Mouse (Mus musculus) MEL (cell line): ENCODE results near the gene Cd47. TPM values are rescaled to one million over a fixed set of nuclear protein-coding genes. Genes with fewer than 3 reads are reported as not detected.

Experiments used
- DNase-seq: peaks from one replicate; pipeline ENCODE4 v3.0.0; 2011; ENCODE audit warnings: low read depth, low spot score
- H3K27ac ChIP-seq: 2 replicates; pipeline ENCODE4 v1.5.1; 2012; ENCODE audit warnings: low read depth, mild to moderate bottlenecking, control low read depth, low read length, moderate library complexity; ENCODE audit not compliant: control insufficient read depth
- H3K27me3 ChIP-seq, 2 experiments: fragments of 150-350 bp in 1 of 2; sonication (generic) in 1 of 2; 2 replicates each; pipeline ENCODE4 v1.6.1; 2012; ENCODE audit warnings: low read length in 2 of 2, mild to moderate bottlenecking in 2 of 2, improper control_type of control experiment in 1 of 2, moderate library complexity in 1 of 2; ENCODE audit not compliant: insufficient read depth in 2 of 2, control insufficient read depth in 1 of 2
- H3K36me3 ChIP-seq, 2 experiments: 2 replicates each; pipeline ENCODE4 v1.6.1; 2012 to 2014; ENCODE audit warnings: low read length in 2 of 2, improper control_type of control experiment in 1 of 2, inconsistent platforms in 1 of 2, mild to moderate bottlenecking in 1 of 2; ENCODE audit not compliant: insufficient read depth in 2 of 2, control insufficient read depth in 1 of 2
- H3K4me1 ChIP-seq, 2 experiments: fragments of 150-350 bp in 1 of 2; sonication (generic) in 1 of 2; 2 replicates each; pipeline ENCODE4 v1.6.1; 2012; ENCODE audit warnings: low read length in 2 of 2, improper control_type of control experiment in 1 of 2, mild to moderate bottlenecking in 1 of 2; ENCODE audit not compliant: insufficient read depth in 2 of 2, control insufficient read depth in 1 of 2
- H3K4me3 ChIP-seq, 2 experiments: fragments of 150-350 bp in 1 of 2; sonication (generic) in 1 of 2; 2 replicates each; pipeline ENCODE4 v1.5.1; 2012; ENCODE audit warnings: low read depth in 2 of 2, low read length in 2 of 2, mild to moderate bottlenecking in 2 of 2, moderate library complexity in 2 of 2, control low read depth in 1 of 2, improper control_type of control experiment in 1 of 2; ENCODE audit not compliant: control insufficient read depth in 1 of 2, insufficient read depth in 1 of 2
- H3K79me2 ChIP-seq: 2 replicates; pipeline ENCODE4 v1.6.1; 2012; ENCODE audit warnings: mild to moderate bottlenecking, low read length, moderate library complexity; ENCODE audit not compliant: control insufficient read depth, poor library complexity, insufficient read depth
- H3K9ac ChIP-seq: 2 replicates; pipeline ENCODE4 v1.6.1; 2012; ENCODE audit warnings: low read depth, mild to moderate bottlenecking, control low read depth, low read length, moderate library complexity; ENCODE audit not compliant: control insufficient read depth, poor library complexity, severe bottlenecking
- H3K9me3 ChIP-seq: fragments of 150-350 bp; sonication (generic); replicated peaks from 2 replicates; pipeline ENCODE4 v1.6.1; 2012; ENCODE audit warnings: mild to moderate bottlenecking, low read length, improper control_type of control experiment, moderate library complexity; ENCODE audit not compliant: insufficient read depth
- BHLHE40 ChIP-seq: IDR thresholded peaks from 2 replicates; pipeline ENCODE4 v1.6.1; 2012; ENCODE audit warnings: low read depth, mild to moderate bottlenecking, inconsistent platforms, low read length, improper control_type of control experiment, borderline replicate concordance
- CHD2 ChIP-seq: IDR thresholded peaks from 2 replicates; pipeline ENCODE4 v1.6.1; 2011; ENCODE audit warnings: low read length, improper control_type of control experiment
- ELF1 ChIP-seq: IDR thresholded peaks from 2 replicates; pipeline ENCODE4 v1.6.1; 2014; ENCODE audit warnings: low read depth, mild to moderate bottlenecking, inconsistent platforms, low read length, improper control_type of control experiment, moderate library complexity
- ETS1 ChIP-seq: IDR thresholded peaks from 2 replicates; pipeline ENCODE4 v1.6.1; 2012; ENCODE audit warnings: low read depth, mild to moderate bottlenecking, inconsistent platforms, low read length, improper control_type of control experiment, moderate library complexity
- GABPA ChIP-seq: IDR thresholded peaks from 2 replicates; pipeline ENCODE4 v1.6.1; 2012; ENCODE audit warnings: low read depth, mild to moderate bottlenecking, inconsistent platforms, low read length, improper control_type of control experiment, moderate library complexity
- GATA1 ChIP-seq: IDR thresholded peaks from 2 replicates; pipeline ENCODE4 v1.6.1; 2011; ENCODE audit warnings: low read depth, low read length, improper control_type of control experiment
- HCFC1 ChIP-seq: IDR thresholded peaks from 2 replicates; pipeline ENCODE4 v1.6.1; 2012; ENCODE audit warnings: low read depth, mild to moderate bottlenecking, inconsistent platforms, low read length, improper control_type of control experiment, moderate library complexity
- MAFK ChIP-seq: IDR thresholded peaks from 2 replicates; pipeline ENCODE4 v1.6.1; 2011; ENCODE audit warnings: low read depth, mild to moderate bottlenecking, low read length, improper control_type of control experiment, borderline replicate concordance
- MAZ ChIP-seq: IDR thresholded peaks from 2 replicates; pipeline ENCODE4 v1.6.1; 2012; ENCODE audit warnings: low read depth, mild to moderate bottlenecking, inconsistent platforms, low read length, improper control_type of control experiment
- MEF2A ChIP-seq: IDR thresholded peaks from 2 replicates; pipeline ENCODE4 v1.6.1; 2014; ENCODE audit warnings: low read depth, mild to moderate bottlenecking, inconsistent platforms, low read length, improper control_type of control experiment; ENCODE audit not compliant: poor library complexity, insufficient replicate concordance, severe bottlenecking; ENCODE audit errors: extremely low read depth
- MYB ChIP-seq: IDR thresholded peaks from 2 replicates; pipeline ENCODE4 v1.6.1; 2011; ENCODE audit warnings: mild to moderate bottlenecking, low read depth, low read length, improper control_type of control experiment
- MYC ChIP-seq: IDR thresholded peaks from 2 replicates; pipeline ENCODE4 v1.6.1; 2011; ENCODE audit warnings: low read depth, mild to moderate bottlenecking, low read length, improper control_type of control experiment, moderate library complexity
- POLR2AphosphoS5 ChIP-seq: IDR thresholded peaks from 2 replicates; pipeline ENCODE4 v1.6.1; 2012; ENCODE audit warnings: low read depth, borderline replicate concordance, mild to moderate bottlenecking, inconsistent platforms, low read length, moderate library complexity, mixed read lengths
- RCOR1 ChIP-seq: IDR thresholded peaks from 2 replicates; pipeline ENCODE4 v1.6.1; 2012; ENCODE audit warnings: low read depth, mild to moderate bottlenecking, inconsistent platforms, low read length, improper control_type of control experiment
- TAL1 ChIP-seq: IDR thresholded peaks from 2 replicates; pipeline ENCODE4 v1.6.1; 2012; ENCODE audit warnings: mild to moderate bottlenecking, inconsistent platforms, low read length, moderate library complexity, mixed read lengths
- TBP ChIP-seq: IDR thresholded peaks from 2 replicates; pipeline ENCODE4 v1.8.0; 2011; ENCODE audit warnings: low read depth, low read length, improper control_type of control experiment
- USF1 ChIP-seq: IDR thresholded peaks from 2 replicates; pipeline ENCODE4 v1.6.1; 2014; ENCODE audit warnings: low read depth, mild to moderate bottlenecking, inconsistent platforms, low read length, improper control_type of control experiment, moderate library complexity
- USF2 ChIP-seq, 2 experiments: IDR thresholded peaks; 2 replicates each; pipeline ENCODE4 v1.6.1; 2011 to 2012; ENCODE audit warnings: improper control_type of control experiment in 2 of 2, low read length in 2 of 2, borderline replicate concordance in 1 of 2, inconsistent platforms in 1 of 2, low read depth in 1 of 2, mild to moderate bottlenecking in 1 of 2; ENCODE audit not compliant: insufficient read depth in 1 of 2
- ZC3H11A ChIP-seq: IDR thresholded peaks from 2 replicates; pipeline ENCODE4 v1.6.1; 2012; ENCODE audit warnings: low read depth, mild to moderate bottlenecking, inconsistent platforms, low read length, improper control_type of control experiment
- ZMIZ1 ChIP-seq: IDR thresholded peaks from 2 replicates; pipeline ENCODE4 v1.6.1; 2012; ENCODE audit warnings: low read depth, mild to moderate bottlenecking, inconsistent platforms, low read length, improper control_type of control experiment, moderate library complexity
- ZNF384 ChIP-seq: IDR thresholded peaks from 2 replicates; pipeline ENCODE4 v1.6.1; 2012; ENCODE audit warnings: low read depth, mild to moderate bottlenecking, inconsistent platforms, low read length, improper control_type of control experiment
- polyA plus RNA-seq, 2 experiments: library from polyadenylated mRNA; stranded (reverse) in 1 of 2; unstranded in 1 of 2; fragments of >175 nt in 1 of 2; fragments of >200 nt in 1 of 2; gene quantifications; 2 replicates each; pipeline versions ENCODE4 v1.2.1 to v1.2.4; 2012; ENCODE audit warnings: low replicate concordance in 2 of 2, low read depth in 1 of 2; ENCODE audit not compliant: insufficient read length in 2 of 2, insufficient read depth in 1 of 2, missing spikeins in 1 of 2
- total RNA-seq: library from RNA; depleted of rRNA; stranded (reverse); fragments of 300-350 nt; gene quantifications from 2 replicates; pipeline ENCODE4 v1.2.3, GENCODE M21; 2012

Cd47 gene
- total and polyA plus RNA-seq, 3 experiments: 45.9 to 57.5 (median 51.7) TPM

DNA sequence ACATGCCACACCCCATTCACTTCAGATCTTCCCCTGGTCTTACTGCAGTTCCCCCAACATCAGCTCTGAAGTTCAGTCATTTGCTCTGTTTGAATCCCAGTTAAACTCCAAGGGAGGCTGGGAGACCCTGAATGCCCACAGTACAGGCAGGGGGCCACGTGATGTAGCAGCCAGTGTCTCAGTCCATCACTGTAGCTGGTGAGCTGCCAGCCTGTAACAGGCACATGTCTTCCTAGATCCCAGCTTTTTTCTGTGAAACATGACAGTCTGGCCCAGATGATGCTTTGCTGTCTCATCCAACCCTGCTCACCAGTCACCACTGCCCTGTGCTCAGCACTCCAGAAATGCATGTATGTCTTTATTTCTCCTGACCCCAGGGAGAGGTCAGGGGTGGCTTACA, 124.6 kb downstream of the Cd47 start (continued):
- TF ChIP-seq RCOR1 (no peak), CHD2 (no peak)

DNA sequence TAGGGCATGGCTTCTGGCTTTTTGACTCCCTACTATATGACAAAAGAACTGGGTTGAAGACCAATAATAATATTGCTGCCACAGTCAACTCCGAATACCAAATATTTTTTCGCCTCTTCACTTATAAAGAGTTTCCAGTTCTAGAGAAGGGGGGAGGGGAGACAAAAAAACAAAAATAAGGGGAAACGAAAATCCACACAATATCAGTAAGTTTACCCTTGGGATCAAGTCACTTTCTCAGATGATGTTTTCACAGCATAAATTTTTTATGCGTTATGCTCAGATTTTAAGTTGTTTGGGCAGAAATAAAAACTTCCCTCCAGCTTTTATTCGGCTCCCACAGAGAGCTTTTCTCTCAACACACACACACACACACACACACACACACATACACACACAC, 132.9 kb downstream of the Cd47 start:
- DNase-seq: no peak
- Histone ChIP-seq H3K36me3 (peaks cover 0 to 2% of the 10 kb centered on the region in 2 experiments; a peak in 1 of 4 replicates), H3K9ac (no peak overlapping the region)

DNA sequence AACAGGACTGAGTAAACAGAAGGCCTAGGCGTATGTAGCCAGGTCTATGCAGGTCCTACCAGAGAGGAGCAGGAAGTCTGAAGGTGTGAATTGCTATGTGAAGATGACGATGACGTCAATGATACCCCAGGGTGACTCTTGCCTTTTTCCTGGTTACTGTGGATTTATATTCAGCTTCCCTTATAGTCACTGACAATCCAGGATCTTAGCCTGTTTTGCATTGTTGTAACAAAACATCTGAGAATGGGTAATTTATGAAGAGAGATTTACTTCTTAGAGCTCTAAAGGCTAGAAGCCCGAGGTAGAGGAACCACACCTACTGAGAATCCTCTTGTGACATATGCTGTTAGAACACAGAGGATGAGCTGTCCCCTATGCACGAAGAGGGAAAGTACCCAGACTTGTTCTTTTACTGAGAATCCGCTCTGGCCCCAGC, 135.7 kb downstream of the Cd47 start:
- Histone ChIP-seq H3K9me3 (no peaks in the 10 kb centered on the region), H3K9ac (no peak overlapping the region), H3K79me2 (no peaks in the 10 kb centered on the region), H3K27ac (no peak overlapping the region), H3K27me3 (no peaks in the 10 kb centered on the region), H3K4me1 (peaks cover 0 to 5% of the 10 kb centered on the region in 2 experiments; a peak in 1 of 4 replicates), H3K4me3 (no peak overlapping the region), H3K36me3 (peaks cover 0 to 2% of the 10 kb centered on the region in 2 experiments; a peak in 1 of 4 replicates)
- TF ChIP-seq MEF2A: no peak
- TF ChIP-seq GATA1: no peak
- TF ChIP-seq MAZ: no peak
- TF ChIP-seq USF1: no peak
- TF ChIP-seq USF2 (IDR thresholded peaks at IDR 0.05; ENCODE audit: borderline replicate concordance in 1 of 2, insufficient read depth in 1 of 2, low read depth in 1 of 2, low read length in 2 of 2): no peak
- TF ChIP-seq ELF1: no peak
- TF ChIP-seq TAL1: no peak
- no peak for DNase-seq

More for the DNA sequence above, 132.9 kb downstream of the Cd47 start:
- H3K27ac ChIP-seq: no peak overlapping the region
- no peaks in the 10 kb centered on the region for H3K9me3 ChIP-seq
- H3K4me1 ChIP-seq: peaks cover 0 to 5% of the 10 kb centered on the region in 2 experiments; a peak in 1 of 4 replicates
- H3K79me2 ChIP-seq: no peaks in the 10 kb centered on the region
- no peak for TF ChIP-seq ETS1
- no peak for TF ChIP-seq MYC
- TF ChIP-seq MYB: no peak
- TF ChIP-seq ZMIZ1: no peak
- no peak for TF ChIP-seq ELF1
- TF ChIP-seq USF1: no peak
- TF ChIP-seq GATA1: no peak
- TF ChIP-seq TBP: no peak
- TF ChIP-seq ZNF384: no peak
- no peak for TF ChIP-seq POLR2AphosphoS5
- TF ChIP-seq BHLHE40: no peak
- no peak for TF ChIP-seq MAFK
- no peak for TF ChIP-seq ZC3H11A
- no peak for TF ChIP-seq HCFC1
- TF ChIP-seq GABPA: no peak
- TF ChIP-seq, all 39 proteins: peak for 0
- H3K4me3 ChIP-seq: no peak overlapping the region
- no peaks in the 10 kb centered on the region for H3K27me3 ChIP-seq
